In the genomic region with DNA sequence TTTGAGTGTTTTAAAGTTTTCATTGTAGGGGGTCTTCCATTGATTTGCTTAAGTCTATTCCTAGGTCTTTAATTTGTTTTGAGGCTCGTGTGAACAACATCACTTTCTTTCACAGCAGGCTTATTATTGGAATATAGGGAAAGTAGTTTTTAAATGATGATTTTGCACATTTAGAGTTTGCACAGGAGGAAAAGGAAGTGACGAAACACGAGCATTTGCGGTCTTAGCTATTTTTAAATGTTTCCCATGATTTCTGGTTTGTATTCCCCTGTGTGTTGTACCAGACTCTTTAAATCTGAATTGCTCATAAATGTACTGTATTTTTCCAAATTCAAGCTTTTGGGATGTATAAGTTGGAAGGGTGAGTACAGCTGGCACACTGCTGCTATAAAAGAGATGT, we compare ENCODE assay signal across 23 mouse cellular contexts. TPM values are rescaled to one million over a fixed set of nuclear protein-coding genes. Genes with fewer than 3 reads are reported as not detected.
"Had no signal": no experiment of that assay in that cellular context is flagged by ENCODE, and none has a peak within 500 bp of the region (broad histone marks: within the 10 kb centered on the region; RNA-seq: fewer than 3 reads in every experiment).

No protein-coding gene starts in this region.

- ATAC-seq: hindbrain, embryonic 16.5 days; inflammation-experienced regulatory T-cells, adult 6 months; intestine, embryonic 15.5 days; intestine, postnatal 0 days; liver, embryonic 12.5 days had no signal

- DNase-seq: gastrocnemius, postnatal 14 days; gastrocnemius, postnatal 36 days; heart, adult 18-20 months; heart, postnatal 10 days; heart, postnatal 4 days; kidney, adult 18-20 months; kidney, adult 8-10 months; kidney, postnatal 10 days; kidney, postnatal 25 days; kidney, postnatal 4 days; left cerebral cortex, postnatal 4 days had no signal

RNA-seq across cellular contexts. Expression of a gene that starts 54.2 kb away (rescaled TPM):
- total RNA-seq: gastrocnemius, adult 18-20 months; gastrocnemius, adult 8-10 months; gastrocnemius, postnatal 14 days; gastrocnemius, postnatal 36 days; heart, adult 18-20 months; heart, adult 8-10 months; heart, postnatal 25 days; layer of hippocampus, postnatal 10 days; left cerebral cortex, adult 2 months; left cerebral cortex, postnatal 25 days had no signal
